ENCODE assay signal across 8 mouse cellular contexts in the genomic region with DNA sequence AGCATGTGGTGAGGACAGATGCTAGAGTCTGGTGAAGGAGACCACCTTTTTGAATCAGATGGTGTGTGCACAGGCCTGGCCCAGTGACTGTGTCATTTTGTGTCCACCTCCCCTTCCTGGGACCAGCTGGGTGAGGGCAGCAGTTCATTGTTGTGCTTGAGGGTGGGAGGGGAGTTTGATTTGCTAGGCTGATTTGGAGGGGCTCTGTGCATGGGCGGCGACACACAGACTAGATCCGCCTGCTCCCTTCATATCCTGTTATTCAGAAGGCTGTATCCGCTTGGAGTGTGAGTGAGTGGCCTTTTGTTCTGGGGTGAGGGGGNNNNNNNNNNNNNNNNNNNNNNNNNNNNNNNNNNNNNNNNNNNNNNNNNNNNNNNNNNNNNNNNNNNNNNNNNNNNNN. TPM values are rescaled to one million over a fixed set of nuclear protein-coding genes. Genes with fewer than 3 reads are reported as not detected.
DNase-seq lines count a peak whose midpoint lies in the region; ATAC-seq and TF ChIP-seq lines count a peak whose summit lies in the region.

No protein-coding gene starts in this region.

- no peak overlapping the region for H3K9ac ChIP-seq in liver, embryonic 11.5 days (ENCODE audit: low read depth, low read length)
- H3K9ac ChIP-seq in heart, embryonic 12.5 days: no peak overlapping the region

- no peaks in the 10 kb centered on the region for H3K27me3 ChIP-seq in liver, embryonic 11.5 days (replicated peaks; ENCODE audit: control insufficient read depth, insufficient read depth, low read length)
- H3K27me3 ChIP-seq in heart, embryonic 12.5 days (replicated peaks): peaks cover 12% of the 10 kb centered on the region; the same call in 1 of the 2 replicates
- no peaks in the 10 kb centered on the region for H3K27me3 ChIP-seq in small intestine, adult 2 months (ENCODE audit: control insufficient read depth, insufficient read depth, low read length)

- no peaks in the 10 kb centered on the region for H3K36me3 ChIP-seq in liver, embryonic 11.5 days (ENCODE audit: control insufficient read depth, insufficient read depth, low read length)
- H3K36me3 ChIP-seq in heart, embryonic 12.5 days: no peaks in the 10 kb centered on the region
- peaks cover 6% of the 10 kb centered on the region for H3K36me3 ChIP-seq in small intestine, adult 2 months (ENCODE audit: control insufficient read depth, insufficient read depth, low read length)

- ATAC-seq in liver, embryonic 11.5 days (replicated peaks; ENCODE audit: low FRiP score): peak; percentile 15; the same call in 1 of the 2 replicates
- 0 out of 2 replicates have a peak, but pooled peaks have one; percentile 52 for ATAC-seq in heart, embryonic 12.5 days (ENCODE audit: insufficient number of reproducible peaks, low FRiP score)
- ATAC-seq in erythroid progenitor cell, adult 5-6 weeks (replicated peaks; ENCODE audit: low FRiP score, poor library complexity, severe bottlenecking): no peak

- peak; percentile 95 for TF ChIP-seq POLR2A in lung, adult 2 months (IDR thresholded peaks at IDR 0.05; ENCODE audit: borderline replicate concordance, extremely low read depth, low read depth, low read length)
- TF ChIP-seq POLR2A in small intestine, adult 2 months (IDR thresholded peaks at IDR 0.05; ENCODE audit: low read depth, low read length): no peak

- no peak overlapping the region for H3K27ac ChIP-seq in liver, embryonic 11.5 days (ENCODE audit: low read depth, low read length)
- H3K27ac ChIP-seq in heart, embryonic 12.5 days (ENCODE audit: poor library complexity, severe bottlenecking): no peak overlapping the region
- 0 out of 2 replicates have a peak overlapping the region, but pooled peaks have one; percentile 15 for H3K27ac ChIP-seq in small intestine, adult 2 months (ENCODE audit: insufficient read depth, low read depth, low read length)

- H3K4me1 ChIP-seq in liver, embryonic 11.5 days (replicated peaks; ENCODE audit: control insufficient read depth, insufficient read depth, low read length): no peaks in the 10 kb centered on the region
- H3K4me1 ChIP-seq in heart, embryonic 12.5 days (replicated peaks): no peaks in the 10 kb centered on the region; the same call in 1 of the 2 replicates
- H3K4me1 ChIP-seq in lung, adult 2 months (ENCODE audit: control insufficient read depth, insufficient read depth, low read length): peaks cover 11% of the 10 kb centered on the region
- H3K4me1 ChIP-seq in small intestine, adult 2 months (ENCODE audit: control insufficient read depth, insufficient read depth, insufficient read length, low read length): peaks cover 10% of the 10 kb centered on the region

- H3K4me2 ChIP-seq in liver, embryonic 11.5 days: no peak overlapping the region
- H3K4me2 ChIP-seq in heart, embryonic 12.5 days: peak overlapping the region; percentile 35

- 67% methylated on average over 4 of the region's 4 CpGs for WGBS in liver, embryonic 11.5 days
- WGBS in heart, embryonic 12.5 days: 51% methylated on average over 4 of the region's 4 CpGs
- 42% methylated on average over 4 of the region's 4 CpGs for WGBS in lung, adult 2 months
- 86% methylated on average over 4 of the region's 4 CpGs for WGBS in small intestine, adult 2 months

- no peak for TF ChIP-seq CTCF in lung, adult 2 months (IDR thresholded peaks at IDR 0.05; ENCODE audit: insufficient read depth, low read length)
- no peak for TF ChIP-seq CTCF in small intestine, adult 2 months (IDR thresholded peaks at IDR 0.05; ENCODE audit: extremely low read depth, insufficient read length, insufficient replicate concordance, low read depth, low read length)

- no peaks in the 10 kb centered on the region for H3K9me3 ChIP-seq in liver, embryonic 11.5 days (ENCODE audit: control insufficient read depth, low read length)
- H3K9me3 ChIP-seq in heart, embryonic 12.5 days (replicated peaks): no peaks in the 10 kb centered on the region

- no peak overlapping the region for H3K4me3 ChIP-seq in liver, embryonic 11.5 days (ENCODE audit: low read depth, low read length)
- peak overlapping the region; percentile 10; the same call in 1 of the 2 replicates for H3K4me3 ChIP-seq in heart, embryonic 12.5 days
- H3K4me3 ChIP-seq in lung, adult 2 months (replicated peaks; ENCODE audit: extremely low read depth, low read depth, low read length): peak overlapping the region; percentile 71
- H3K4me3 ChIP-seq in small intestine, adult 2 months (ENCODE audit: low read depth, low read length): peak overlapping the region; percentile 38

- peak; percentile 17 for DNase-seq in liver, embryonic 11.5 days (ENCODE audit: low spot score)
- no peak for DNase-seq in liver
- DNase-seq in kidney, adult 9 months: peak; percentile 67
- DNase-seq in lung, adult 2 months: peak; percentile 30
- DNase-seq in cerebellum, postnatal 36 days: no peak

RNA-seq across cellular contexts. Expression of gene S100a16, which starts 3.9 kb away (rescaled TPM):
- 52.5 and 58.1 TPM in 2 replicates for polyA plus RNA-seq in liver, embryonic 11.5 days (2014; fragmentation: Nextera tagmentation; extraction: Ambion mirVana)
- 30.6 and 31.9 TPM in 2 replicates for polyA plus RNA-seq in heart, embryonic 12.5 days (2016; fragmentation: Nextera tagmentation; extraction: Ambion mirVana)
- 180 and 274 TPM in 2 replicates for polyA plus RNA-seq in lung, adult 2 months (2012; rRNA removed)
- 44.9 and 65.1 TPM in 2 replicates for polyA plus RNA-seq in small intestine, adult 2 months (2012; rRNA removed)
- not detected in 2 replicates for total RNA-seq in erythroid progenitor cell, adult 5-6 weeks (2015; ENCODE audit: low replicate concordance)
- total RNA-seq in erythroid progenitor cell, adult 5-6 weeks (2017; ENCODE audit: low replicate concordance): not detected in 2 replicates

RNA-seq across cellular contexts. Expression of gene S100a14, which starts 14.2 kb away (rescaled TPM):
- not detected in 2 replicates for polyA plus RNA-seq in liver, embryonic 11.5 days (2014; fragmentation: Nextera tagmentation; extraction: Ambion mirVana)
- not detected in 2 replicates for polyA plus RNA-seq in heart, embryonic 12.5 days (2016; fragmentation: Nextera tagmentation; extraction: Ambion mirVana)
- polyA plus RNA-seq in lung, adult 2 months (2012; rRNA removed): 1.7 and 32.5 TPM in 2 replicates
- 1.3 and 2.8 TPM in 2 replicates for polyA plus RNA-seq in small intestine, adult 2 months (2012; rRNA removed)
- total RNA-seq in erythroid progenitor cell, adult 5-6 weeks (2015; ENCODE audit: low replicate concordance): not detected in 2 replicates
- not detected in 2 replicates for total RNA-seq in erythroid progenitor cell, adult 5-6 weeks (2017; ENCODE audit: low replicate concordance)

RNA-seq across cellular contexts. Expression of gene S100a3, which starts 19.5 kb away (rescaled TPM):
- polyA plus RNA-seq in liver, embryonic 11.5 days (2014; fragmentation: Nextera tagmentation; extraction: Ambion mirVana): not detected in 2 replicates
- 0.30 and 0.55 TPM in 2 replicates for polyA plus RNA-seq in heart, embryonic 12.5 days (2016; fragmentation: Nextera tagmentation; extraction: Ambion mirVana)
- polyA plus RNA-seq in lung, adult 2 months (2012; rRNA removed): 1.0 and 2.3 TPM in 2 replicates
- polyA plus RNA-seq in small intestine, adult 2 months (2012; rRNA removed): not detected in 2 replicates
- not detected in 2 replicates for total RNA-seq in erythroid progenitor cell, adult 5-6 weeks (2015; ENCODE audit: low replicate concordance)
- total RNA-seq in erythroid progenitor cell, adult 5-6 weeks (2017; ENCODE audit: low replicate concordance): not detected in 2 replicates

RNA-seq across cellular contexts. Expression of gene S100a13, which starts 26.7 kb away (rescaled TPM):
- polyA plus RNA-seq in liver, embryonic 11.5 days (2014; fragmentation: Nextera tagmentation; extraction: Ambion mirVana): 21.4 and 22.7 TPM in 2 replicates
- polyA plus RNA-seq in heart, embryonic 12.5 days (2016; fragmentation: Nextera tagmentation; extraction: Ambion mirVana): 71.4 and 74.1 TPM in 2 replicates
- 81.0 and 103 TPM in 2 replicates for polyA plus RNA-seq in lung, adult 2 months (2012; rRNA removed)
- 8.5 and 9.7 TPM in 2 replicates for polyA plus RNA-seq in small intestine, adult 2 months (2012; rRNA removed)
- 8.8 and 10.8 TPM in 2 replicates for total RNA-seq in erythroid progenitor cell, adult 5-6 weeks (2015; ENCODE audit: low replicate concordance)
- total RNA-seq in erythroid progenitor cell, adult 5-6 weeks (2017; ENCODE audit: low replicate concordance): 6.7 and 9.5 TPM in 2 replicates

RNA-seq across cellular contexts. Expression of gene S100a1, which starts 26.7 kb away (rescaled TPM):
- 16.5 and 21.9 TPM in 2 replicates for polyA plus RNA-seq in liver, embryonic 11.5 days (2014; fragmentation: Nextera tagmentation; extraction: Ambion mirVana)
- 145 and 148 TPM in 2 replicates for polyA plus RNA-seq in heart, embryonic 12.5 days (2016; fragmentation: Nextera tagmentation; extraction: Ambion mirVana)
- 149 and 169 TPM in 2 replicates for polyA plus RNA-seq in lung, adult 2 months (2012; rRNA removed)
- 20.2 and 26.8 TPM in 2 replicates for polyA plus RNA-seq in small intestine, adult 2 months (2012; rRNA removed)
- total RNA-seq in erythroid progenitor cell, adult 5-6 weeks (2015; ENCODE audit: low replicate concordance): 27.7 and 33.9 TPM in 2 replicates
- 18.2 and 22.8 TPM in 2 replicates for total RNA-seq in erythroid progenitor cell, adult 5-6 weeks (2017; ENCODE audit: low replicate concordance)

Comparison
In these comparisons a context has a peak if more than half of its experiments do, and no peak if none do; other contexts are left out.
1. DNase-seq: peak in liver, embryonic 11.5 days (single experiment), kidney, adult 9 months (single experiment) and lung, adult 2 months (single experiment); none in liver (single experiment) and cerebellum, postnatal 36 days (0 of 2).